Mouse (Mus musculus): ENCODE data around the gene Fli1. TPM values are rescaled to one million over a fixed set of nuclear protein-coding genes. Genes with fewer than 3 reads are reported as not detected.

The Fli1 gene
- polyA plus RNA-seq, 1 experiment from 2014 or later = 34.9 TPM

DNA sequence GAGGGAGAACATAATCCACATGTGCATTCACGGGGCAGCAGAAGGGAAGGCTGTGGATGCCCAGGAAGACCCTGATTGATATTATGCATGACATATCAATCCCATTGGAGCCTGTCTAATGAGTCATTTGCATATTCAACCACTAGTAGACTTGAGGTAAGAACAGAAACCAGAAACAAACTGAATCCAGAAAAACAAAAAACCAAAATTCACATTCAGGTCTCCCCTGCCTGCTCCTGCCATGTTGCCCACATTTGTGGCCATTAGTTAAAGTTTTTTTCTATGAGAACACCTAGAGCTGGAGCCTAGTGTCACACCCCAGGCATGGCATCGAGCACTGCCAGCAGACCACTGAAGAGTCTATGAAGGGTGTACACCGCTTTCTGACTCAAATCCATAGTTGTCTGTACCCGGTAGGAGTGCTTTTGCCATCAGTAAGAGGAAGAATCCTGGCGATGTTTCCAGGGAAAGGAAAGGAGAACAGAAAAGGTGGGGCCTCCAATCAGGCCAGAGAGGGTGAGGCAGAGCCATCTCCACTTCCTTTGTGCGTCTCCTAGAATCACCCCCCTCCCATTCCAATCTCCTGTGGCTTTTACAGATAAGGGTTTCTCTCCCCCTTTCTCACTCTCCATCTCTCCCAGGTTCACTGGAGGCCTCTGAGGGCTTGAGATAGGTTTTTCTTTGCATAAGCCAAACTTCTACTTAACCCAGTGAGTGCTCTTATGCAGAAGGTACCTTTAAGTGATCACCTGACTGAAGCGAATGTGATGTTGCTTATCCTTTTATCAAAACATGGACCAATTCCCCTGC lies 32.0 kb downstream of the Fli1 start:
- Histone ChIP-seq H3K4me3 (ENCODE audit: low read length) (no peak overlapping the region), H3K9ac (ENCODE audit: low read length) (no peak overlapping the region), H3K27me3 (ENCODE audit: control insufficient read depth, insufficient read depth, low read depth, low read length) (no peaks in the 10 kb centered on the region), H3K27ac (ENCODE audit: low read length) (no peak overlapping the region), H3K36me3 (ENCODE audit: control insufficient read depth, insufficient read depth, low read length) (no peaks in the 10 kb centered on the region), H3K9me3 (ENCODE audit: control insufficient read depth, low read length) (no peaks in the 10 kb centered on the region), H3K4me2 (ENCODE audit: low read depth, low read length) (no peak overlapping the region), H3K4me1 (replicated peaks; ENCODE audit: control insufficient read depth, insufficient read depth, low read length) (peaks cover 12% of the 10 kb centered on the region)
- ATAC-seq (ENCODE audit: low read depth) = no peak
- 65% methylated on average over 7 of the region's 7 CpGs for WGBS

DNA sequence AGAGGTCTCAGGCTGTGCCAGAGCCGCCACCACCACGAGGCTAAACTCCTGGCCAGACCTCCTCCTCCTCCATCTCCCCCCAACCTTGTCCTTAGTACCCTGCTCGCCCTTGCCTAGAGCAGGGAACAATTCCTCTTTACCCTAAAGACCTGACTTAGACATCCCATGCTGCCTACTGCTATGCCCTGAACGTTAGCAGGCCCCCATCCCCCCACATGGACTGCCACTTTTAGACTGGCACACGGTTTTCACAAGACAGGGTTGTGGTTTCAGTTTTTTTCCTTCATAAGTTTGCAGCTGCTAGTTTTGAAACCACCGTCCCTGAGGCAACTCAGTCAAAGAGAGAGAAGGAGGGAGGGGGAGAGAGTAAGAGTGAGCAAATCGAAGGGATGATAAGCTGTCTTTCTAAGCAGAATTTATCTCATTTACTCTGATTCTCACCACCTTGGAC lies 32.9 kb downstream of the Fli1 start:
- H3K4me1 ChIP-seq (replicated peaks; ENCODE audit: control insufficient read depth, insufficient read depth, low read length) = peaks cover 14% of the 10 kb centered on the region
- no peak for ATAC-seq (ENCODE audit: low read depth)
- no peaks in the 10 kb centered on the region for H3K9me3 ChIP-seq (ENCODE audit: control insufficient read depth, low read length)
- 45% methylated on average over 7 of the region's 7 CpGs for WGBS
- H3K9ac ChIP-seq (ENCODE audit: low read length) = no peak overlapping the region
- H3K36me3 ChIP-seq (ENCODE audit: control insufficient read depth, insufficient read depth, low read length) = no peaks in the 10 kb centered on the region
- H3K4me2 ChIP-seq (ENCODE audit: low read depth, low read length) = no peak overlapping the region
- H3K27me3 ChIP-seq (ENCODE audit: control insufficient read depth, insufficient read depth, low read depth, low read length) = no peaks in the 10 kb centered on the region
- H3K4me3 ChIP-seq (ENCODE audit: low read length) = no peak overlapping the region
- peak overlapping the region; percentile 19; the same call in 1 of the 2 replicates for H3K27ac ChIP-seq (ENCODE audit: low read length)

DNA sequence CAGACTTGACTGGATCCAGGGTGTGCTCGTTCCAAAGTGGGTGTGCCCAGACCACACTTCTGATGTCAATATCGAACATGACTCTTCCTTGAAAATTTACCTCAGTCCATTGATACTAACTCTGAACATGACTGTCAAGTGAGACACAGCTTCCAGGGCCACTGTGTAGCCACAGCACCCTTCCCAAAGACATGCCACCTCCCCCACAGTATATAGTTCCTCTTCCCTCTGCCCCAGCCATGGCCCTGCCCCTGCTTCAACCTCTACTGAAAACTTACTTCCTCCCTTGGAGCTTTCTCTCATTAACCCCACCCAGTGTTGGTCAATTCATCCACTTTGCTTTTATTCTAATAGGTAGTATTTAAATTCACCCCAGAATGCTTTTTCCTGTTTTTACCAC lies 34.0 kb downstream of the Fli1 start:
- Histone ChIP-seq H3K4me2 (ENCODE audit: low read depth, low read length) (no peak overlapping the region), H3K4me3 (ENCODE audit: low read length) (no peak overlapping the region), H3K4me1 (replicated peaks; ENCODE audit: control insufficient read depth, insufficient read depth, low read length) (peaks cover 19% of the 10 kb centered on the region), H3K9me3 (ENCODE audit: control insufficient read depth, low read length) (no peaks in the 10 kb centered on the region), H3K27ac (ENCODE audit: low read length) (0 out of 2 replicates have a peak overlapping the region, but pooled peaks have one; percentile 14), H3K36me3 (ENCODE audit: control insufficient read depth, insufficient read depth, low read length) (no peaks in the 10 kb centered on the region), H3K27me3 (ENCODE audit: control insufficient read depth, insufficient read depth, low read depth, low read length) (no peaks in the 10 kb centered on the region), H3K9ac (ENCODE audit: low read length) (no peak overlapping the region)
- no peak for ATAC-seq (ENCODE audit: low read depth)
- 40% methylated on average over 2 of the region's 2 CpGs for WGBS

DNA sequence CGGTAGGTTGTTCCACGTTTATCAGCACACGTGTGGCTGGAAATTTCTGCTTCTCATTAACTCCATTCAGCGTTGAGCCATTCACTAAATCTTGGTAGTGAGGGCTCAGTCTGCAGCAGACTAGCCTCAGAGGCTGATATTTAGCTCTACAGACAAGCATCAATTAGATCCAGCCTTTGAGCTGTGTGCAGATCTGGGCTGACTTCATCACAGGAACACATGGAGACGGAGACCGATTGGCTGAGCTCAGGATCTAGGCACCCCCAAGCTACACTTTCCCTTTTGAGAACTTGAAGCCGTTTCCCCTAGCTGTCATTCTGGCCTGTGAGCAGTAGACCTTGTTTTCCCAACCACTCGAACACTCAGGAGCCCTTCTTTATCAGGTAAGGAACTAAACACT lies 34.5 kb downstream of the Fli1 start:
- no peak for ATAC-seq (ENCODE audit: low read depth)
- Histone ChIP-seq H3K4me2 (ENCODE audit: low read depth, low read length) (no peak overlapping the region), H3K27me3 (ENCODE audit: control insufficient read depth, insufficient read depth, low read depth, low read length) (no peaks in the 10 kb centered on the region), H3K4me1 (replicated peaks; ENCODE audit: control insufficient read depth, insufficient read depth, low read length) (peaks cover 24% of the 10 kb centered on the region), H3K9me3 (ENCODE audit: control insufficient read depth, low read length) (no peaks in the 10 kb centered on the region), H3K27ac (ENCODE audit: low read length) (peak overlapping the region; percentile 14; the same call in 1 of the 2 replicates), H3K9ac (ENCODE audit: low read length) (no peak overlapping the region), H3K36me3 (ENCODE audit: control insufficient read depth, insufficient read depth, low read length) (no peaks in the 10 kb centered on the region), H3K4me3 (ENCODE audit: low read length) (no peak overlapping the region)
- 47% methylated on average over 8 of the region's 8 CpGs for WGBS

DNA sequence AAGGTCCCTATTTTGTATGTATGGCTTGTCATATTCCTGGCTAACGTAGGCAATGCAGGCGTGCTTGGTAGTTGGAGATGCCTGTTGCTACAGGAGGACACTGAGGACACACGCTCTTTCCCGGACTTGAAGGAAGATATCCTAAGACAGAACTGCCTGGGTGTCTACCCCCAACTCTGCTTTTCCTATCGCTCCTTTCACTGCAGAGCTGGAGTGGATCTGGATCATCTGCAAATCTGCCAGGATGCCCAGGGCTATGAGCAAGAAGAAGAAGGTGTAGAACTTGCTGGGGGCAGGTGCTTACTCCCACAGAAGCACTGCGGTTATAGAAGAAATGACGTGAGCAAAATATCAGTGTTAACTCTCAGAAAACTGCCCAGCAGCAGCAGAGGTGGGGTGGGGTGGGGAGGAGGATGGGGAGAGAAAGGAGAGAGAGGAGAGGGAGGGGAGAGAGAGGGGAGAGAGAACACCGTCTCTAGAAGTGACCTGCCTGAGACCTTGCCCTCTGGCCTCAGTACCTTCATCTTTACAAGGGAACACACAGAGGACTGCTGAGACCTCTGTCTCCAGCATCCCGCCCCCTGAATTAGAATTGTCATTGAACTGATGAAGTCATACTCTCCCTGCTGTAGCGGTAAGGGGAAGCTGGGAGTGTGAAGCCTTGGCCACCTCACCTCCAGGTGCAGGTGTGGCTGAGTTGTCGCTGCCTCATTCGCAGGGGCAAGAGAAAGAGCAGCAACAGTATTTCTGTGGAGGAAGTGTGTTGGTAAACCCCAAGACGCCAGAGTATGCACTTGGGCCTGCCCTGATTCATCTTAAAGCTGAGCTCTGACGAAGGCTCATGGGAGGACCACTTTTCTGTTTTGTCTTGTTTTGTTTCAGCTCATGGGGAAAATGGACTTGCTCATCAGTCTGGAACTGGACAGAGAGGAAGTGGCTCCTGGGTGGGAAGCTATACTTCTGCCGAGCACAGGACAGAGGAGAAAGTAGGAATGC lies 35.5 kb downstream of the Fli1 start:
- no peaks in the 10 kb centered on the region for H3K27me3 ChIP-seq (ENCODE audit: control insufficient read depth, insufficient read depth, low read depth, low read length)
- peak overlapping the region; percentile 34 for H3K27ac ChIP-seq (ENCODE audit: low read length)
- H3K9ac ChIP-seq (ENCODE audit: low read length) = no peak overlapping the region
- no peak for ATAC-seq (ENCODE audit: low read depth)
- H3K9me3 ChIP-seq (ENCODE audit: control insufficient read depth, low read length) = no peaks in the 10 kb centered on the region
- no peaks in the 10 kb centered on the region for H3K36me3 ChIP-seq (ENCODE audit: control insufficient read depth, insufficient read depth, low read length)
- H3K4me3 ChIP-seq (ENCODE audit: low read length) = no peak overlapping the region
- peaks cover 26% of the 10 kb centered on the region for H3K4me1 ChIP-seq (replicated peaks; ENCODE audit: control insufficient read depth, insufficient read depth, low read length)
- 60% methylated on average over 15 of the region's 15 CpGs for WGBS
- no peak overlapping the region for H3K4me2 ChIP-seq (ENCODE audit: low read depth, low read length)

DNA sequence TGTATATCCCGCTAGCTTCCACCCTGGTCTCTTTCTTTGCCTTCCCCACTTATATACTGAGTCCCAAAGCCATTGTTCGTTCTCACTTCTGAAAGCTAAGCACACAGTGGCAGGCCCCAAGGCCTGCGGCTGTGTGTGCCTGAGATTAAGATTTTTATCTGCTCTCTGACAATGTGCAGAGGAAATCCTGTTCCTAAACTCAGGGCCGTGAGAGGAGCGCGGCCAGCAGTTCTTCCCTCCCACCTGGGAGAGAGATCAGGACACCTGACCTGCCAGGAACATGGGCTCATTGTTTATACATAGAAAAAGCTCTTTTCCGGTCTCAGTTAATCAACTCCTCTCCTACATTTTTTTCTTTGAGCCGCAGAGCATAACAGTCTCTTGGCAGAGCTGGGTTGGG lies 36.5 kb downstream of the Fli1 start:
- no peaks in the 10 kb centered on the region for H3K36me3 ChIP-seq (ENCODE audit: control insufficient read depth, insufficient read depth, low read length)
- no peak overlapping the region for H3K4me3 ChIP-seq (ENCODE audit: low read length)
- H3K4me1 ChIP-seq (replicated peaks; ENCODE audit: control insufficient read depth, insufficient read depth, low read length) = peaks cover 26% of the 10 kb centered on the region
- ATAC-seq (ENCODE audit: low read depth) = peak; percentile 80
- no peaks in the 10 kb centered on the region for H3K9me3 ChIP-seq (ENCODE audit: control insufficient read depth, low read length)
- H3K4me2 ChIP-seq (ENCODE audit: low read depth, low read length) = no peak overlapping the region
- peak overlapping the region; percentile 50 for H3K27ac ChIP-seq (ENCODE audit: low read length)
- 0 out of 2 replicates have a peak overlapping the region, but pooled peaks have one; percentile 25 for H3K9ac ChIP-seq (ENCODE audit: low read length)
- H3K27me3 ChIP-seq (ENCODE audit: control insufficient read depth, insufficient read depth, low read depth, low read length) = no peaks in the 10 kb centered on the region
- 18% methylated on average over 8 of the region's 8 CpGs for WGBS

DNA sequence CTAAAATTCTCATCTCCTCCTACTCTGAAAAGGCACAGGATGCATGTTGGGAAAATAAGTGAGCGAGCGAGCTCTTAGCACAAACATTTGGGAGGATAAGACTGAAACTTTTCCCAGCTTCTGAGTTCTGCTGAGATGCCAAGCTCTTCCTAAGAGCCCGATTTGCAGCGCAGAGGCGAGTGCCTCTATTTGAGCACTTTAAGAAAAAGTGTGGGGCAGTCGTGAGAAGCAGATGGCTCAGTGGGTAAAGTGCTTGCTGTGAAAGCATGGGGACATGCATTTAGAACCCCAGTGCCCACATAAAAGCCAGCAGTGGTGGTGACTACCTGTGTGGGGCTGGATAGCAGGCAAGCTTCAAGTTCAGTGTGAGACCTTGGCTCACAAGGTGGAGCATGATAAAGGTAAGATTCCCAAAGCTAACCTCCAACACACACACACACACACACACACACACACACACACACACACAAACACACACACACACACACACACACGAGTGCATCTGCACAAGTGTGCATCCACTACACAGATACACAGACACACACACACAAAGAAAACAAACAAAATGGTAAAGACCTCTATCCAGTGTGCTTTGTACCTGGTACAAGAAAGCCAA lies 37.1 kb downstream of the Fli1 start:
- no peak overlapping the region for H3K4me3 ChIP-seq (ENCODE audit: low read length)
- H3K4me1 ChIP-seq (replicated peaks; ENCODE audit: control insufficient read depth, insufficient read depth, low read length) = peaks cover 26% of the 10 kb centered on the region
- H3K36me3 ChIP-seq (ENCODE audit: control insufficient read depth, insufficient read depth, low read length) = no peaks in the 10 kb centered on the region

DNA sequence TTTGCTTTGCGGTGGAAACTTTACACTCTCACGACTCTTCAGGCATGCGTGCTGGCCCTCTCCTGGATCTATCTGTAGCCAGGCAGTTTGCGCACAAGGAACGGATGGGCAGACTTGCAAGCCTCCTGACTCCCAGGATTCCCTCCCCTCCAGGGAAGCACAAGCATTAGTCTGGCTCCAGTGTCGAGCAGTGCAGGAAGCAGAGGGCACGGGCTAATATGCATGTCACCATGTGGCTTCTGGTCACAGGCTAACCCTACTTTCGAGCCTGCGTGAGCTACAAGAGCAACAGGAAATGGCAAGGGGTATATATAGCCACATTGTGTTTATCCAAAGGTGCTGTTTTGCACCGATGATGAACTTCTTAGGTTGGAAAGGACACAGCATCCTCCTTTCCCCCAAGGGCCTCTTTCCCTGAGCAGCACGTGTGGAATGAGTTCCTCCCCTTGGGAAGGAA lies 38.6 kb downstream of the Fli1 start:
- Histone ChIP-seq H3K36me3 (ENCODE audit: control insufficient read depth, insufficient read depth, low read length) (no peaks in the 10 kb centered on the region), H3K9me3 (ENCODE audit: control insufficient read depth, low read length) (no peaks in the 10 kb centered on the region), H3K9ac (ENCODE audit: low read length) (no peak overlapping the region), H3K27ac (ENCODE audit: low read length) (peak overlapping the region; percentile 58), H3K4me2 (ENCODE audit: low read depth, low read length) (no peak overlapping the region), H3K4me1 (replicated peaks; ENCODE audit: control insufficient read depth, insufficient read depth, low read length) (peaks cover 31% of the 10 kb centered on the region), H3K4me3 (ENCODE audit: low read length) (no peak overlapping the region), H3K27me3 (ENCODE audit: control insufficient read depth, insufficient read depth, low read depth, low read length) (no peaks in the 10 kb centered on the region)
- 39% methylated on average over 11 of the region's 11 CpGs for WGBS
- peak; percentile 62 for ATAC-seq (ENCODE audit: low read depth)

More for the DNA sequence above, 37.1 kb downstream of the Fli1 start:
- peak overlapping the region; percentile 50 for H3K27ac ChIP-seq (ENCODE audit: low read length)
- 0 out of 2 replicates have a peak overlapping the region, but pooled peaks have one; percentile 25 for H3K9ac ChIP-seq (ENCODE audit: low read length)
- 62% methylated on average over 7 of the region's 7 CpGs for WGBS
- no peaks in the 10 kb centered on the region for H3K27me3 ChIP-seq (ENCODE audit: control insufficient read depth, insufficient read depth, low read depth, low read length)
- ATAC-seq (ENCODE audit: low read depth) = no peak
- H3K9me3 ChIP-seq (ENCODE audit: control insufficient read depth, low read length) = no peaks in the 10 kb centered on the region
- no peak overlapping the region for H3K4me2 ChIP-seq (ENCODE audit: low read depth, low read length)

All from lung, embryonic 16.5 days (tissue).